Mouse (Mus musculus) kidney, embryonic 14.5 days (tissue): ENCODE data around the gene Methig1. TPM values are rescaled to one million over a fixed set of nuclear protein-coding genes. Genes with fewer than 3 reads are reported as not detected.

Experiments
- ATAC-seq: fragments of 200-750 bp; cut with Nextera tagmentation; 2 replicates; pipeline ENCODE4 v1.8.0; 2017; ENCODE audit warnings: moderate number of reproducible peaks, mild to moderate bottlenecking, moderate TSS enrichment, moderate library complexity; ENCODE audit not compliant: low FRiP score, low TSS enrichment
- H3K27ac ChIP-seq: fragments of 300-500 bp; sonication (generic); 2 replicates; pipeline ENCODE4 v1.5.1; 2014; ENCODE audit warnings: low read depth, mild to moderate bottlenecking, low read length, moderate library complexity, mixed read lengths
- H3K27me3 ChIP-seq: fragments of 300-500 bp; sonication (generic); 2 replicates; pipeline ENCODE4 v1.6.1; 2014; ENCODE audit warnings: mild to moderate bottlenecking, low read length; ENCODE audit not compliant: control insufficient read depth, insufficient read depth
- H3K36me3 ChIP-seq: fragments of 300-500 bp; sonication (generic); 2 replicates; pipeline ENCODE4 v1.6.1; 2014; ENCODE audit warnings: low read length, mixed read lengths; ENCODE audit not compliant: control insufficient read depth, insufficient read depth
- H3K4me1 ChIP-seq: fragments of 300-500 bp; sonication (generic); 2 replicates; pipeline ENCODE4 v1.6.1; 2014; ENCODE audit warnings: low read length, mixed read lengths; ENCODE audit not compliant: control insufficient read depth, insufficient read depth
- H3K4me2 ChIP-seq: fragments of 300-500 bp; sonication (generic); replicated peaks from 2 replicates; pipeline ENCODE4 v1.6.1; 2014; ENCODE audit warnings: low read depth, mild to moderate bottlenecking, low read length
- H3K4me3 ChIP-seq: fragments of 300-500 bp; sonication (generic); 2 replicates; pipeline ENCODE4 v1.5.1; 2014; ENCODE audit warnings: mild to moderate bottlenecking, low read length
- H3K9ac ChIP-seq: fragments of 300-500 bp; sonication (generic); 2 replicates; pipeline ENCODE4 v1.6.1; 2014; ENCODE audit warnings: low read depth, mild to moderate bottlenecking, low read length, moderate library complexity
- H3K9me3 ChIP-seq: fragments of 300-500 bp; sonication (generic); 2 replicates; pipeline ENCODE4 v1.6.1; 2016; ENCODE audit warnings: low read length; ENCODE audit not compliant: control insufficient read depth
- WGBS: fragments of 180-500 bp; shearing (Covaris S2); extraction: QIAGEN DNeasy Blood & Tissue Kit; methylation state at CpG from one replicate; pipeline ENCODE4 v1.1.7; 2014; 5-methylcytosine and 5-hydroxymethylcytosine counted together
- polyA plus RNA-seq: library from polyadenylated mRNA; unstranded; fragments of >200 nt; fragmentation: Nextera tagmentation; extraction: Ambion mirVana; gene quantifications from 2 replicates; pipeline ENCODE4 v1.2.1, GENCODE M21; 2014

Methig1 gene
- polyA plus RNA-seq, 1 experiment from 2014 or later, result 0.27 TPM

DNA sequence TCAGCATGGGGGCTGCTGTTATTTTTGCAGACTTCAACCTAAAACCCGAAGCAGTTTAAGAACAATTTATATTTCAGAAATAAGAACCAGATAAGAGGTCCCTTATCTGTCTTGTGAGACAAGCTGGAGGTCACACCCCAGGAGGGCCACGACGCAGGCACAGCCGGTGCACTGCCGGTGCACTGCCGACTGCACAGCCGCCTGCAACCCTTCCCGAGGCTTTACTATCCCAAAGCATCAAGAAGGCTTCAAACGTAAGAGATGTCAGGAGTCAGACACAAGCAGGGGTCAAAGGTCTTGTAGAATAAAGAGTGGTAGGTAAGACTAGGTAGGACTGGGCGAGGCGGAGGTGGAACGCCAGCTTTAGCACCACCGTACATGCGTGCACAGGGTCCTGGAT lies 49.4 kb downstream of the Methig1 start:
- 91% methylated on average over 14 of the region's 14 CpGs for WGBS
- no peak overlapping the region for H3K27ac ChIP-seq
- no peak overlapping the region for H3K9ac ChIP-seq
- H3K9me3 ChIP-seq, result no peaks in the 10 kb centered on the region
- no peak overlapping the region for H3K4me3 ChIP-seq
- no peak for ATAC-seq
- H3K4me2 ChIP-seq, result no peak overlapping the region
- H3K27me3 ChIP-seq, result no peaks in the 10 kb centered on the region
- no peaks in the 10 kb centered on the region for H3K4me1 ChIP-seq
- peaks cover 75% of the 10 kb centered on the region for H3K36me3 ChIP-seq

- ATAC-seq, result no peak
- Histone ChIP-seq H3K36me3 (peaks cover 73% of the 10 kb centered on the region), H3K27me3 (no peaks in the 10 kb centered on the region), H3K4me3 (no peak overlapping the region), H3K4me2 (no peak overlapping the region), H3K9ac (no peak overlapping the region), H3K27ac (no peak overlapping the region), H3K4me1 (no peaks in the 10 kb centered on the region), H3K9me3 (no peaks in the 10 kb centered on the region)
- 82% methylated on average over 4 of the region's 4 CpGs for WGBS
Measured at GRCm38 (mm10) chr15:100402798-100403197, 49.8 kb downstream of the Methig1 start.

DNA sequence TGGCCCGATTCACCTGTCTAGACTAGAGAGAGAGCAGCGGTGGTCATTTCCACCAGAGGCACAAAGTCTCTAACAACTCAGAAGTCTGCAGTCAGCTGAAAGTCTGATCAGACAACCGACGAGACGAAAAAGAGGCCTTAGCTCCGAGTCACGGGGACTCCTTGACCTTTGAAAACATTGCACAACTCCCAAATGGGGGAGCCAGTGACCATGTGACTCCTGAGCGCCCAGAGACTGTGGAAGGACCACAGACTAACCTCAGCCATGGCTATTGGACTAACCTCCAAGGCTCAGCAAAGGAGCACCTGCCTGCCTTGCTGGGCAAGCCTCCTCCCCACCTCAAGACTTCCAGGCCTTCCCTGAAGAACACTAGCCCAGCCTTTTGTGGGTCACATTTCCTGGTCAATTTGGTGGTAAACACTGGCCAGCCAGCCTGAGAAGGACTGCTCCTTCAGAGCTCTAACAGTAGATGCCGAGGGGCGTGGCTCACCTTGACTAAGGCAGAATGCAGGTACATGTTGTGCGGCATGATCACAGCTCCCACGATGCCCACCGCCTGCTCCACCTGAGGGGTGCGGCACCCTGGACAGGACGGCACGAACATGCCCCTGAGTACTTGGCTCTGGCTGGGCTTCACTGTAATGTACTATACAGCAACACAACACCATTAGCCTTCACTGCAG lies 50.5 kb downstream of the Methig1 start:
- H3K4me3 ChIP-seq, result no peak overlapping the region

DNA sequence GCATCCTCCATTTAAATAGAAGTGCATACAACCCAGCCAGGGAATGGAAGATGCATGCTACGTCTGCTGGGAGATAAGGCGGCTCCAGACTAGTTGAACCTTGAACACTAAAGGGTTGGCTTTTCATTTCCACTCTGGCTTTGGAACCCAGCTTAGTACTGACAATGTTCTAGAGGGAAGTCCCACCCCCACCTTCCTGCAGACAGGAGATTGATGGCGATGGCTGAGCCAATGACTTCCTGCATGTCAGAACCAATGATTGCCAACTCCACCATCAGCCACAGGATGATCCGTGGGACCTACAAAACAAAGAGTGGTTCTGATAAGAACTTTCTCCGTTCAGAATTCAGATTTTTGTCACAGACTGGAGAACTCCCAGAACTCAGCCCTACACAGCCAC lies 53.1 kb downstream of the Methig1 start:
- Histone ChIP-seq H3K4me3 (no peak overlapping the region), H3K9ac (no peak overlapping the region), H3K36me3 (peaks cover 63% of the 10 kb centered on the region), H3K27me3 (no peaks in the 10 kb centered on the region), H3K4me2 (no peak overlapping the region), H3K27ac (0 out of 2 replicates have a peak overlapping the region, but pooled peaks have one; percentile 43), H3K9me3 (no peaks in the 10 kb centered on the region), H3K4me1 (no peaks in the 10 kb centered on the region)
- WGBS, result 77% methylated on average over 5 of the region's 5 CpGs
- no peak for ATAC-seq

More for the DNA sequence above, 50.5 kb downstream of the Methig1 start:
- no peak overlapping the region for H3K4me2 ChIP-seq
- H3K9me3 ChIP-seq, result no peaks in the 10 kb centered on the region
- no peak overlapping the region for H3K27ac ChIP-seq
- H3K4me1 ChIP-seq, result no peaks in the 10 kb centered on the region
- peaks cover 73% of the 10 kb centered on the region for H3K36me3 ChIP-seq
- H3K27me3 ChIP-seq, result no peaks in the 10 kb centered on the region
- ATAC-seq, result no peak
- no peak overlapping the region for H3K9ac ChIP-seq
- WGBS, result 88% methylated on average over 16 of the region's 16 CpGs

DNA sequence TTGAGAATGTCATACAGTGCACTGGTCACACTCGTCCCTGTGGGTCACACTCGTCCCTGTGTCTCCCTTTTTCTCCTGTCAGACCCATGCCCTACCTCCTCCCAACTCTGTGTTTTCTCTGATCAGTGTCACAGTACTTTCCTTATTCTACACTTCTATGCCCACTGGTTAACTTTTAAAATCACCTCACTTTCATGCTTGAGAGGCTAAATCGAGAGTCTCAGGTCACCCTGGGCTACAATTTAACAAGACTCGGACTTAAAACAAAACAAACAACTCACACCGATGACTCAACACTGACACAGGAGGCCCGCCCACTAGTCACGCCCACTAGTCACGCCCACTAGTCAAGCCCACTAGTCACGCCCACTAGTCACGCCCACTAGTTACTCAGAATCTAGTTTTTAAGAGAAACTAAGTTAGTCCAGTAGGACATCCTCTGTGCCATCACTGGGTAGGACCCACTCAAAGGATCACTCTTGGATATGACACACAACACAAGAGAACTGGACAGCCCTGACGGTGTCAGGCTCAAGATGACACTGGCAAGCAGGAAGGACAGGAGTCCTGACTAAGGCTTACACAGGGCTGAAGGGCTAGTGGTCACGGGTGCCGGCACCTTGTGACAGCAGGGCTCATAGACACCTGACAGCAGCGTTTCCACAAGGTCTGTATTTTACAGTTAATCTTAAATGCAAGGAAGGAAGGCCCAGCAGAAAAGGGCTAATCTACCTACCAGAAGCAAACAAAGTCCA lies 58.1 kb downstream of the Methig1 start:
- Histone ChIP-seq H3K9ac (no peak overlapping the region), H3K36me3 (peaks cover 30% of the 10 kb centered on the region), H3K4me3 (no peak overlapping the region), H3K9me3 (no peaks in the 10 kb centered on the region), H3K4me1 (no peaks in the 10 kb centered on the region; the same call in 1 of the 2 replicates), H3K27ac (peak overlapping the region; percentile 32; the same call in 1 of the 2 replicates), H3K27me3 (no peaks in the 10 kb centered on the region), H3K4me2 (no peak overlapping the region)
- 47% methylated on average over 14 of the region's 14 CpGs for whole genome bisulfite sequencing
- ATAC-seq, result peak; percentile 64; the same call in 1 of the 2 replicates

GRCm38 (mm10) chr15:100411731-100412130 lies 58.8 kb downstream of the Methig1 start:
- Histone ChIP-seq H3K9me3 (no peaks in the 10 kb centered on the region), H3K4me3 (no peak overlapping the region), H3K4me2 (no peak overlapping the region), H3K27me3 (no peaks in the 10 kb centered on the region), H3K36me3 (peaks cover 29% of the 10 kb centered on the region), H3K4me1 (no peaks in the 10 kb centered on the region; the same call in 1 of the 2 replicates), H3K9ac (no peak overlapping the region), H3K27ac (no peak overlapping the region)
- ATAC-seq, result no peak
- 82% methylated on average over 5 of the region's 5 CpGs for WGBS

GRCm38 (mm10) chr15:100413306-100413705 lies 60.4 kb downstream of the Methig1 start:
- no peak for ATAC-seq
- H3K9me3 ChIP-seq, result no peaks in the 10 kb centered on the region
- peaks cover 7% of the 10 kb centered on the region for H3K4me1 ChIP-seq
- H3K4me3 ChIP-seq, result no peak overlapping the region
- WGBS, result 75% methylated on average over 4 of the region's 5 CpGs
- no peaks in the 10 kb centered on the region for H3K27me3 ChIP-seq
- H3K36me3 ChIP-seq, result peaks cover 21% of the 10 kb centered on the region
- no peak overlapping the region for H3K4me2 ChIP-seq
- peak overlapping the region; percentile 20; the same call in 1 of the 2 replicates for H3K27ac ChIP-seq
- H3K9ac ChIP-seq, result no peak overlapping the region

DNA sequence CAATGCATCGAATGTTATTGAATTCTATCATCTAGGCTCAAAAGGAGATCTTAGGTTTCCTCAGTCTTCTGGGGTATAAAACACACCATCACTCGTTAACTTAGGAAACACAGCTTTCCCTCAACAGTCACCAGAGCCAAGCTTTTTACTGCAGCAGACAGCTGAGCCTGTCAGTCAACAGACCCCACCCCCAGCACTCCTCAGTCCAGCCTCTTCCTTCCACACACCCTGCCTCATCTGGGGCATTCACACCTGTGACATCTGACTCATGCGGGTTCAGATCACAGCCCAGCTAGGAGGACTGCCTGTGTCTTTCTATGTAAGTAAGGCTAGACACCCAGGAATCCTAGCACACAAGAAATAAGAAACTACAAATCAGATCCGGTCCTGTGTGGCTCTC lies 61.1 kb downstream of the Methig1 start:
- H3K9me3 ChIP-seq, result no peaks in the 10 kb centered on the region
- no peak overlapping the region for H3K4me3 ChIP-seq
- peaks cover 17% of the 10 kb centered on the region for H3K36me3 ChIP-seq
- H3K4me2 ChIP-seq, result no peak overlapping the region
- WGBS, result 57% methylated on average over 4 of the region's 4 CpGs
- no peaks in the 10 kb centered on the region for H3K27me3 ChIP-seq
- H3K9ac ChIP-seq, result no peak overlapping the region
- no peak overlapping the region for H3K27ac ChIP-seq
- ATAC-seq, result no peak
- peaks cover 9% of the 10 kb centered on the region for H3K4me1 ChIP-seq

DNA sequence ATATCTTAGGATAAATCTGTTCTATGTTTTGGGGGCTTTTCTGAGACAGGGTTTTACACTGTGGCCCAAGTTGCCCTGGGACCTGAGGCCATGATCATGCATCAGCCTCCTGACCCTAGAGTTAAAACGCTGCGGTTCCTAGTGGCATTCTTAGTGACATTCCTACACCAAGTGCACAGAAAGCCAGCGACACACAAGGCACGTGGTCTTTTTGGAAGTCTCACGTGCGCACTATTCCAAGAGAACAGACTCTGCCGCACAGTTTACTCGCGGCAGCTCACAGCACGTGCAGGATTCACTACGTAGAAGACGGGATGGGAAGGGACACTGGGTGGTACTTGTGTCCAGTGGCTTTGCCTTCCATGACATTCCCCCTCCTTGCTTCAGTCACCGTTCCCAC lies 62.0 kb downstream of the Methig1 start:
- Histone ChIP-seq H3K9me3 (no peaks in the 10 kb centered on the region), H3K4me2 (no peak overlapping the region), H3K27me3 (no peaks in the 10 kb centered on the region), H3K9ac (no peak overlapping the region), H3K27ac (no peak overlapping the region), H3K4me1 (peaks cover 17% of the 10 kb centered on the region), H3K4me3 (no peak overlapping the region), H3K36me3 (peaks cover 11% of the 10 kb centered on the region)
- 92% methylated on average over 13 of the region's 13 CpGs for WGBS
- no peak for ATAC-seq
